Mouse (Mus musculus) heart, embryonic 15.5 days (tissue): Measurements from ENCODE around the gene Tnni3k. TPM values are rescaled to one million over a fixed set of nuclear protein-coding genes. Genes with fewer than 3 reads are reported as not detected.

ENCODE experiments used
- ATAC-seq: fragments of 200-750 bp; cut with Nextera tagmentation; replicated peaks from 2 replicates; pipeline ENCODE4 v1.8.0; 2017; ENCODE audit warnings: low read depth, moderate TSS enrichment; ENCODE audit not compliant: insufficient number of reproducible peaks, insufficient read depth, low FRiP score
- H3K27ac ChIP-seq: fragments of 300-500 bp; sonication (generic); 2 replicates; pipeline ENCODE4 v1.5.1; 2015; ENCODE audit warnings: mild to moderate bottlenecking, inconsistent platforms
- H3K27me3 ChIP-seq: fragments of 300-500 bp; sonication (generic); 2 replicates; pipeline ENCODE4 v1.6.1; 2015; ENCODE audit warnings: inconsistent platforms
- H3K36me3 ChIP-seq: fragments of 300-500 bp; sonication (generic); 2 replicates; pipeline ENCODE4 v1.6.1; 2015; ENCODE audit warnings: mild to moderate bottlenecking, inconsistent platforms
- H3K4me1 ChIP-seq: fragments of 300-500 bp; sonication (generic); replicated peaks from 2 replicates; pipeline ENCODE4 v1.6.1; 2015; ENCODE audit warnings: inconsistent platforms
- H3K4me2 ChIP-seq: fragments of 300-500 bp; sonication (generic); 2 replicates; pipeline ENCODE4 v1.6.1; 2015; ENCODE audit warnings: inconsistent platforms, mild to moderate bottlenecking, moderate library complexity
- H3K4me3 ChIP-seq: fragments of 300-500 bp; sonication (generic); 2 replicates; pipeline ENCODE4 v1.5.1; 2015; ENCODE audit warnings: mild to moderate bottlenecking, inconsistent platforms
- H3K9ac ChIP-seq: fragments of 300-500 bp; sonication (generic); 2 replicates; pipeline ENCODE4 v1.6.1; 2015; ENCODE audit warnings: mild to moderate bottlenecking, inconsistent platforms
- H3K9me3 ChIP-seq: fragments of 300-500 bp; sonication (generic); replicated peaks from 2 replicates; pipeline ENCODE4 v1.6.1; 2016; ENCODE audit warnings: inconsistent platforms
- WGBS: fragments of 180-500 bp; shearing (Covaris S2); methylation state at CpG from one replicate; pipeline ENCODE4 v1.1.7; 2015; ENCODE audit warnings: mixed read lengths; 5-methylcytosine and 5-hydroxymethylcytosine counted together
- polyA plus RNA-seq: library from polyadenylated mRNA; unstranded; fragments of >200 nt; fragmentation: Nextera tagmentation; extraction: Ambion mirVana; gene quantifications from 2 replicates; pipeline ENCODE4 v1.2.1, GENCODE M21; 2015

Tnni3k gene
- polyA plus RNA-seq, 1 experiment from 2014 or later: 63.9 TPM

DNA sequence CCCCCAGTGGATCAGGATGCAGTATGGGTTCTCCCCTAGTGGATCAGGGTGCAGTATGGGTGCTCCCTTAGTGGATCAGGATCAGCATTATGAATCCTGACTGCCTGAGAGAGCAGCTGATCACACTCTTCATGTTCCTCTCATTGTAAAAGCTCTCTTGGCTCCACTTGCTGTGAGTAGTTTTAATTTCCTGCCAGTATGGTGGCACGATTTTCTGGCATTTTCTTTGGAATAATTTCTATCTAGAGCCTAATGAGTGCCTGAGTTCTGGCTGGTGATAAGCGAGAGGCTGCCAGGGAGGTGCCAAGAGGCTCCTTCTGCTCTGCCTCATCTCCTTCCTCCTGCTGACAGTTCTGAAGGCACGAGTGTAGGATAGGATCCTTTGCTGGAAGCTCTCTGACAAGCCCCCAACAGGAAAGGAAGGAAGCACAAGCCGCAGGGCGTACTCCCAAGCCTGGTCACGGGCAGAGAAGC is 109.5 kb downstream of the Tnni3k start:
- ATAC-seq: no peak
- WGBS: 58% methylated on average over 6 of the region's 6 CpGs
- H3K9ac ChIP-seq: no peak overlapping the region
- H3K4me2 ChIP-seq: no peak overlapping the region
- no peaks in the 10 kb centered on the region for H3K9me3 ChIP-seq
- H3K27me3 ChIP-seq: no peaks in the 10 kb centered on the region
- no peaks in the 10 kb centered on the region for H3K4me1 ChIP-seq
- H3K36me3 ChIP-seq: peaks cover 3% of the 10 kb centered on the region; the same call in 1 of the 2 replicates
- no peak overlapping the region for H3K27ac ChIP-seq
- H3K4me3 ChIP-seq: no peak overlapping the region

GRCm38 (mm10) chr3:154927757-154928156 is 127.5 kb downstream of the Tnni3k start:
- Histone ChIP-seq H3K4me3 (no peak overlapping the region), H3K27me3 (no peaks in the 10 kb centered on the region), H3K36me3 (no peaks in the 10 kb centered on the region), H3K4me1 (no peaks in the 10 kb centered on the region), H3K27ac (no peak overlapping the region), H3K4me2 (no peak overlapping the region), H3K9ac (no peak overlapping the region), H3K9me3 (no peaks in the 10 kb centered on the region)
- no peak for ATAC-seq
- WGBS: 66% methylated on average over 8 of the region's 8 CpGs

DNA sequence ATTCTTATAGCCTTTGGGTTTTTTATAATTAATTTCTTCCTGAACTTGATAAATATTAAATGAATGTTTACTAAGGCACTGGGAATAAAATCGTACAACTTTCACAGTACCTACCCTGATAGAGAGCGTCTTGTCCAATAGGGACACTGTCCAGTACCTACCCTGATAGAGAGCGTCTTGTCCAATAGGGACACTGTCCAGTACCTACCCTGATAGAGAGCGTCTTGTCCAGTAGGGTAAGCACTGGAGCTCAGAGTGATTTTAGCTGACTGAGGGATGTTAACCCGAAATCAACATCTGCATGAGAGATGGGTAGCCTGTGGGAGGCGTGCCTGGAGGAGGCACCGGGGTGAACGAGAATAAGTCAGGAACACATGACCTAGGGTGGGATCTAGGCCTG is 130.3 kb downstream of the Tnni3k start:
- Histone ChIP-seq H3K4me3 (no peak overlapping the region), H3K4me1 (no peaks in the 10 kb centered on the region), H3K27ac (no peak overlapping the region), H3K27me3 (no peaks in the 10 kb centered on the region), H3K36me3 (0 out of 2 replicates have a peak, but pooled peaks cover 3% of the 10 kb centered on the region), H3K9ac (no peak overlapping the region), H3K4me2 (no peak overlapping the region), H3K9me3 (no peaks in the 10 kb centered on the region)
- ATAC-seq: no peak
- WGBS: 83% methylated on average over 8 of the region's 8 CpGs

DNA sequence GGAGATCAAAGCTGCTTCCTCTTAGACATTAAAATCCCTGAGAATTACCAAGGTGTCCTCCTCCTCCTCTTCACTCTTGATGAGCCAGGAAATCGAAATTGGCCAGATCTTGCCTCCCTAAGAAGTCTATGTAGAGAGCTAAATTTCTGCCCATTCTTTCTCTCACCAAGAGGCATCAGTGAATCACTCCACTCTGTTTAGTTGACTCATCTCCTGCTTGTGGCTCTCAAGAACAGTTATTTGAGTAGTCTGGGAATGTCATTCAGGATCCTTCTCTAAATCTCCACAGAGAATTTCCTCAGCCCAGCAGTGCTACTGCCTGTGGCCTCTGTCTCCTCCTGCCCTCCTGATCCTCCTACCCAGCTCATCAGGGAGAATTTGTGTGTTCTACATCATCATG is 139.6 kb downstream of the Tnni3k start:
- Histone ChIP-seq H3K36me3 (no peaks in the 10 kb centered on the region), H3K4me3 (no peak overlapping the region), H3K9me3 (no peaks in the 10 kb centered on the region), H3K9ac (no peak overlapping the region), H3K4me1 (no peaks in the 10 kb centered on the region), H3K27me3 (no peaks in the 10 kb centered on the region), H3K27ac (no peak overlapping the region), H3K4me2 (no peak overlapping the region)
- no peak for ATAC-seq
- 78% methylated on average over 1 of the region's 1 CpGs for WGBS

DNA sequence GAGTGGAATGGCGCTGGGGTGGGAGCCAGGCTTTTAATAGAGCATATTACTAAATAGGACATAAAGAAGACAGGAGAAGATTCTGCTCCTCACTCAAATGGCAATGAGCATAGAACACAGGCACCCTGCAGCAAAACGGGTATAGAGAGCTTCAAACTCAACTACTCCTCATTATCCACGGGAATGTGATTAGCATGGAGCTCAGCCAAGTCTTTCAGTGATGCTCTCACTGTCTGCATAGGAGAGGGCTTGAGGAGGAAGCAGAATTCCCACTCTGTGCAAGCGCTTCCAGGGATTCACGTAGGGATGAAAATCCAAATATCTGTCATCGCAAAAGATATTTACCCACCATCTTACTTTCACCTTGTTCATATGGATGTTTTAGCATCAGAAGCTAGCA is 141.6 kb downstream of the Tnni3k start:
- H3K27ac ChIP-seq: no peak overlapping the region
- no peak overlapping the region for H3K4me3 ChIP-seq
- H3K27me3 ChIP-seq: no peaks in the 10 kb centered on the region
- 65% methylated on average over 6 of the region's 6 CpGs for WGBS
- H3K36me3 ChIP-seq: no peaks in the 10 kb centered on the region
- no peak for ATAC-seq
- H3K9ac ChIP-seq: no peak overlapping the region
- H3K4me1 ChIP-seq: no peaks in the 10 kb centered on the region
- no peak overlapping the region for H3K4me2 ChIP-seq
- H3K9me3 ChIP-seq: no peaks in the 10 kb centered on the region

DNA sequence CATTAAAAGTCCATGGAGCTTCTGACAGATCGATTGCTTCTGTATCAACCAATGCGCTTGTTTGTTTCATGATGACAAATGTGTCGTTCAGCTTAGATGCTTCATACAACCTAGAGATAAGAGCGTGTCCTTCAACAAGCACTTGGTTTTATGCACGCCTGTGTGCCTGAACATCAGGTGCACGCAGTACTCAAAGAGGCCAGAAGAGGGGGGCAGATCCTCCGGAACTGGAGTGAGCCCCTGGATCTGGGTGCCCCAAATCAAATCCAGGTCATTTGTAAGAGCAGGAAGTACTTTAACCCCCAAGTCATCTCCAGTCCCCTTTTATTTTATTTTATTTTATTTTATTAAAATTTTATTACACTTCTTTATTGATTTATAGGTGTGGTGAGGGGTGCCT is 158.5 kb downstream of the Tnni3k start:
- Histone ChIP-seq H3K27me3 (no peaks in the 10 kb centered on the region), H3K9ac (no peak overlapping the region), H3K4me1 (no peaks in the 10 kb centered on the region), H3K9me3 (no peaks in the 10 kb centered on the region), H3K27ac (no peak overlapping the region), H3K4me2 (no peak overlapping the region), H3K36me3 (peaks cover 7% of the 10 kb centered on the region; the same call in 1 of the 2 replicates), H3K4me3 (no peak overlapping the region)
- no peak for ATAC-seq
- 69% methylated on average over 7 of the region's 7 CpGs for WGBS

DNA sequence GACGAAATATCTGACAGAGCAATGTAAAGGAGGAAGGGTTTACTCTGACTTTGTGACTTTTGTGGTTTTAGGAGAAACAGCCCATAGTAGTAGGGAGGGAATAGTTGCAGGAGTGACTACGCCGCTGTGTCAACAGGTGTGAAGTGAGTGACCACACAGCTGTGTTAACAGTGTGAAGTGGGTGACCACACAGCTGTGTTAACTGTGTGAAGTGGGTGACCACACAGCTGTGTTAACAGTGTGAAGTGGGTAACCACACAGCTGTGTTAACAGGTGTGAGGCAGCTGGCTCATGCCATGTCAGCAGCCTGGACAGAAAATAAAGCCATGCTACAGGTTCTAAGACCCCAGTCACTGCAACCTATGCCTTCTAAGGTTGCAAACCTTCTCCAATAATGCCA is 162.0 kb downstream of the Tnni3k start:
- Histone ChIP-seq H3K27ac (no peak overlapping the region), H3K4me1 (no peaks in the 10 kb centered on the region), H3K36me3 (peaks cover 7% of the 10 kb centered on the region; the same call in 1 of the 2 replicates), H3K9me3 (no peaks in the 10 kb centered on the region), H3K4me2 (no peak overlapping the region), H3K9ac (no peak overlapping the region), H3K4me3 (no peak overlapping the region), H3K27me3 (no peaks in the 10 kb centered on the region)
- ATAC-seq: no peak
- WGBS: 56% methylated on average over 3 of the region's 3 CpGs

- 24% methylated on average over 5 of the region's 5 CpGs for WGBS
- Histone ChIP-seq H3K4me2 (no peak overlapping the region), H3K4me1 (peaks cover 16% of the 10 kb centered on the region), H3K27ac (no peak overlapping the region), H3K9me3 (no peaks in the 10 kb centered on the region), H3K36me3 (no peaks in the 10 kb centered on the region; the same call in 1 of the 2 replicates), H3K4me3 (no peak overlapping the region), H3K27me3 (no peaks in the 10 kb centered on the region), H3K9ac (no peak overlapping the region)
- ATAC-seq: no peak; the same call in 1 of the 2 replicates
These were observed 169.8 kb downstream of the Tnni3k start for GRCm38 (mm10) chr3:154885452-154885851.

GRCm38 (mm10) chr3:154885048-154885447 is 170.2 kb downstream of the Tnni3k start:
- Histone ChIP-seq H3K4me1 (peaks cover 20% of the 10 kb centered on the region), H3K4me2 (no peak overlapping the region), H3K4me3 (no peak overlapping the region), H3K36me3 (no peaks in the 10 kb centered on the region; the same call in 1 of the 2 replicates), H3K9ac (no peak overlapping the region), H3K27ac (no peak overlapping the region), H3K9me3 (no peaks in the 10 kb centered on the region), H3K27me3 (no peaks in the 10 kb centered on the region)
- 23% methylated on average over 5 of the region's 5 CpGs for WGBS
- ATAC-seq: no peak

DNA sequence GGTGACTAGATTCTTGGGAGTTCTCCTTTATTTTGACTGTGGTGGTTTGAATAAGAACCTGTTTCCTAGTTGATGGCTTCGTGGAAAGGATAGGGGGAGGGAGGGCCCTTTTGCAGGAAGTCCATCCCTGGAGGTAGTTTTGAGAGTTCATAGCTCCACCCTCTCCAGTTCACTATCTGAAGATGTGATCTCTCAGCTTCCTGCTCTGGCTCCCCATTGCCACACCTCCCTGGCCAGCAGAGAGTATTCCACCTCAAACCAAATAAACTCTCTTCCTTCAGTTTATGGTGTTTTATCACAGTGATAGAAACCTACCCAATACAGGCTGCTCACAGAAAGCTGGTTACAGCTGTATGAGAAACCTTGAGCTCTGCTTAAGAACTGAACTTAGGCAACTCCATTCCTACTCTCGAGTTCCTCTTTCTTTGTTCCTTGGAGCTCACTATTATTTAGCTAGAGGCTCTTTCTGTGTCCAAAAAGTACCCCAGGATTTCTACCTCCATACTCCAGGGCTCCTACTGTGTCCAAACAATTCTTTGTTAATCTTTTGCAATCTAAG is 173.7 kb downstream of the Tnni3k start:
- Histone ChIP-seq H3K4me2 (no peak overlapping the region), H3K27ac (no peak overlapping the region), H3K9me3 (no peaks in the 10 kb centered on the region), H3K9ac (no peak overlapping the region), H3K4me3 (no peak overlapping the region), H3K36me3 (no peaks in the 10 kb centered on the region), H3K27me3 (no peaks in the 10 kb centered on the region), H3K4me1 (peaks cover 32% of the 10 kb centered on the region)
- no peak for ATAC-seq
- WGBS: 66% methylated on average over 2 of the region's 2 CpGs

GRCm38 (mm10) chr3:154880536-154880939 is 174.7 kb downstream of the Tnni3k start:
- Histone ChIP-seq H3K9me3 (no peaks in the 10 kb centered on the region), H3K27me3 (no peaks in the 10 kb centered on the region), H3K36me3 (no peaks in the 10 kb centered on the region; the same call in 1 of the 2 replicates), H3K4me2 (no peak overlapping the region), H3K4me1 (peaks cover 30% of the 10 kb centered on the region), H3K4me3 (no peak overlapping the region), H3K9ac (no peak overlapping the region), H3K27ac (peak overlapping the region; percentile 62)
- peak; percentile 84 for ATAC-seq
- WGBS: 22% methylated on average over 4 of the region's 4 CpGs

- Histone ChIP-seq H3K4me2 (no peak overlapping the region), H3K9me3 (no peaks in the 10 kb centered on the region), H3K27me3 (no peaks in the 10 kb centered on the region), H3K4me3 (no peak overlapping the region), H3K36me3 (no peaks in the 10 kb centered on the region; the same call in 1 of the 2 replicates), H3K27ac (peak overlapping the region; percentile 62), H3K4me1 (peaks cover 26% of the 10 kb centered on the region), H3K9ac (no peak overlapping the region)
- 60% methylated on average over 5 of the region's 5 CpGs for WGBS
- ATAC-seq: no peak
These were observed 175.1 kb downstream of the Tnni3k start for GRCm38 (mm10) chr3:154880108-154880507.
